ENCODE assay signal across 17 mouse cellular contexts in genomic region chr1:89078730-89079129, GRCm38 (mm10). TPM values are rescaled to one million over a fixed set of nuclear protein-coding genes. Genes with fewer than 3 reads are reported as not detected.
DNase-seq lines count a peak whose midpoint lies in the region; ATAC-seq lines count a peak whose summit lies in the region.
"Had no signal": no experiment of that assay in that cellular context is flagged by ENCODE, and none has a peak within 500 bp of the region (broad histone marks: within the 10 kb centered on the region; RNA-seq: fewer than 3 reads in every experiment).

No protein-coding gene starts in this region.

- no peak overlapping the region for H3K9ac ChIP-seq in heart, embryonic 15.5 days
- no peak overlapping the region for H3K9ac ChIP-seq in heart, embryonic 11.5 days (ENCODE audit: low read depth, low read length)
- H3K9ac ChIP-seq in lung, embryonic 16.5 days (ENCODE audit: low read length) = no peak overlapping the region

- H3K4me3 ChIP-seq in heart, embryonic 15.5 days = no peak overlapping the region
- no peak overlapping the region for H3K4me3 ChIP-seq in heart, embryonic 11.5 days (ENCODE audit: low read depth, low read length)
- H3K4me3 ChIP-seq in lung, embryonic 16.5 days (ENCODE audit: low read length) = no peak overlapping the region
- H3K4me3 ChIP-seq: erythroblast, embryonic 14.5 days; limb, embryonic 10.5 days; megakaryocyte, embryonic 14.5 days had no signal

- H3K9me3 ChIP-seq in heart, embryonic 15.5 days (replicated peaks) = no peaks in the 10 kb centered on the region
- no peaks in the 10 kb centered on the region for H3K9me3 ChIP-seq in heart, embryonic 11.5 days (replicated peaks; ENCODE audit: control insufficient read depth, low read length)
- no peaks in the 10 kb centered on the region for H3K9me3 ChIP-seq in lung, embryonic 16.5 days (ENCODE audit: control insufficient read depth, low read length)
- H3K9me3 ChIP-seq: limb, embryonic 10.5 days had no signal

- peaks cover 76% of the 10 kb centered on the region for H3K4me1 ChIP-seq in heart, embryonic 15.5 days (replicated peaks)
- H3K4me1 ChIP-seq in heart, embryonic 11.5 days (ENCODE audit: control insufficient read depth, insufficient read depth, low read length) = peaks cover 37% of the 10 kb centered on the region
- peaks cover 39% of the 10 kb centered on the region for H3K4me1 ChIP-seq in lung, embryonic 16.5 days (replicated peaks; ENCODE audit: control insufficient read depth, insufficient read depth, low read length)
- H3K4me1 ChIP-seq: megakaryocyte, embryonic 14.5 days had no signal

- no peak for DNase-seq in lung, postnatal 4 days
- DNase-seq in retina, postnatal 1 day = no peak
- no peak for DNase-seq in embryo, embryonic 9.5 days (ENCODE audit: extremely low spot score)
- DNase-seq: adrenal gland, postnatal 36 days; cerebellum, adult 11-12 months; embryo, embryonic 11 days; kidney, postnatal 14 days; right cerebral cortex, postnatal 4 days; thymus, postnatal 4 days had no signal

- WGBS in heart, embryonic 15.5 days = 51% methylated on average over 9 of the region's 9 CpGs
- 55% methylated on average over 9 of the region's 9 CpGs for WGBS in heart, embryonic 11.5 days (ENCODE audit: insufficient replicate concordance)
- 31% methylated on average over 9 of the region's 9 CpGs for WGBS in lung, embryonic 16.5 days

- peak overlapping the region; percentile 63 for H3K27ac ChIP-seq in heart, embryonic 15.5 days
- no peak overlapping the region for H3K27ac ChIP-seq in heart, embryonic 11.5 days (ENCODE audit: low read depth, low read length)
- peak overlapping the region; percentile 19 for H3K27ac ChIP-seq in lung, embryonic 16.5 days (ENCODE audit: low read length)
- H3K27ac ChIP-seq: limb, embryonic 10.5 days had no signal

- H3K27me3 ChIP-seq in heart, embryonic 15.5 days = no peaks in the 10 kb centered on the region
- no peaks in the 10 kb centered on the region for H3K27me3 ChIP-seq in heart, embryonic 11.5 days (ENCODE audit: control insufficient read depth, insufficient read depth, low read length)
- H3K27me3 ChIP-seq in lung, embryonic 16.5 days (ENCODE audit: control insufficient read depth, insufficient read depth, low read depth, low read length) = no peaks in the 10 kb centered on the region

- H3K4me2 ChIP-seq in heart, embryonic 15.5 days = no peak overlapping the region
- no peak overlapping the region for H3K4me2 ChIP-seq in heart, embryonic 11.5 days
- no peak overlapping the region; the same call in 1 of the 2 replicates for H3K4me2 ChIP-seq in lung, embryonic 16.5 days (ENCODE audit: low read depth, low read length)

- H3K36me3 ChIP-seq in heart, embryonic 15.5 days = no peaks in the 10 kb centered on the region
- H3K36me3 ChIP-seq in heart, embryonic 11.5 days (ENCODE audit: control insufficient read depth, insufficient read depth, low read length) = no peaks in the 10 kb centered on the region
- no peaks in the 10 kb centered on the region; the same call in 1 of the 2 replicates for H3K36me3 ChIP-seq in lung, embryonic 16.5 days (ENCODE audit: control insufficient read depth, insufficient read depth, low read length)

- ATAC-seq in heart, embryonic 15.5 days (replicated peaks; ENCODE audit: insufficient number of reproducible peaks, insufficient read depth, low FRiP score, low read depth) = no peak
- ATAC-seq in heart, embryonic 11.5 days (replicated peaks; ENCODE audit: insufficient number of reproducible peaks, low FRiP score, low TSS enrichment) = no peak
- no peak; the same call in 1 of the 2 replicates for ATAC-seq in lung, embryonic 16.5 days (ENCODE audit: low read depth)
- peak; percentile 58 for ATAC-seq in CD4-positive, CD25-positive, alpha-beta regulatory T cell, adult 4 months
- ATAC-seq in inflammation-experienced regulatory T-cells, adult 6 months = peak; percentile 32

RNA-seq across cellular contexts. Expression of gene Sh3bp4, which starts 8.5 kb away (rescaled TPM):
- polyA plus RNA-seq in heart, embryonic 15.5 days (2015; fragmentation: Nextera tagmentation; extraction: Ambion mirVana) = 21.2 and 21.7 TPM in 2 replicates
- polyA plus RNA-seq in heart, embryonic 11.5 days (2014; fragmentation: Nextera tagmentation; extraction: Ambion mirVana) = 15.3 and 25.2 TPM in 2 replicates
- 26.4 and 27.8 TPM in 2 replicates for polyA plus RNA-seq in lung, embryonic 16.5 days (2015; fragmentation: Nextera tagmentation; extraction: Ambion mirVana)
- 1 to 10 TPM in 1 of 2 experiments, under 1 TPM in 1; 0.19 to 1.3 TPM for polyA plus RNA-seq in CD4-positive, CD25-positive, alpha-beta regulatory T cell, adult 4 months (2017; shearing (Covaris generic))
- polyA plus RNA-seq in inflammation-experienced regulatory T-cells, adult 6 months (2017; shearing (Covaris generic)) = under 1 TPM in 2 of 3 experiments, not detected in 1; 0.11 to 0.17 TPM
- polyA plus RNA-seq: erythroblast, embryonic 14.5 days had no signal

Comparison
In these comparisons a context has a peak if more than half of its experiments do, and no peak if none do; other contexts are left out.
1. ATAC-seq: peak in CD4-positive, CD25-positive, alpha-beta regulatory T cell, adult 4 months (single experiment) and inflammation-experienced regulatory T-cells, adult 6 months (single experiment); none in heart, embryonic 15.5 days (single experiment), heart, embryonic 11.5 days (single experiment) and lung, embryonic 16.5 days (single experiment).